Mouse (Mus musculus) intestine, embryonic 15.5 days (tissue): ENCODE data around the gene Gm10256. TPM values are rescaled to one million over a fixed set of nuclear protein-coding genes. Genes with fewer than 3 reads are reported as not detected.
"Not testable (repeated sequence)": the region's sequence is repeated elsewhere in the genome, so short reads cannot be mapped to it uniquely, and the experiment has no call there.

Source experiments
- ATAC-seq: fragments of 200-750 bp; cut with Nextera tagmentation; 2 replicates; pipeline ENCODE4 v1.8.0; 2017; ENCODE audit warnings: moderate TSS enrichment, moderate library complexity
- H3K27ac ChIP-seq: fragments of 300-500 bp; sonication (generic); 2 replicates; pipeline ENCODE4 v1.5.1; 2015; ENCODE audit warnings: mild to moderate bottlenecking, inconsistent platforms
- H3K27me3 ChIP-seq: fragments of 300-500 bp; sonication (generic); replicated peaks from 2 replicates; pipeline ENCODE4 v1.6.1; 2015; ENCODE audit warnings: inconsistent platforms
- H3K36me3 ChIP-seq: fragments of 300-500 bp; sonication (generic); 2 replicates; pipeline ENCODE4 v1.6.1; 2015; ENCODE audit warnings: inconsistent platforms
- H3K4me1 ChIP-seq: fragments of 300-500 bp; sonication (generic); replicated peaks from 2 replicates; pipeline ENCODE4 v1.6.1; 2015; ENCODE audit warnings: inconsistent platforms
- H3K4me2 ChIP-seq: fragments of 300-500 bp; sonication (generic); replicated peaks from 2 replicates; pipeline ENCODE4 v1.6.1; 2015; ENCODE audit warnings: mild to moderate bottlenecking, inconsistent platforms
- H3K4me3 ChIP-seq: fragments of 300-500 bp; sonication (generic); replicated peaks from 2 replicates; pipeline ENCODE4 v1.5.1; 2015; ENCODE audit warnings: inconsistent platforms
- H3K9ac ChIP-seq: fragments of 300-500 bp; sonication (generic); 2 replicates; pipeline ENCODE4 v1.6.1; 2015; ENCODE audit warnings: inconsistent platforms
- H3K9me3 ChIP-seq: fragments of 300-500 bp; sonication (generic); 2 replicates; pipeline ENCODE4 v1.6.1; 2016; ENCODE audit warnings: inconsistent platforms
- WGBS: fragments of 180-500 bp; shearing (Covaris S2); methylation state at CpG from one replicate; pipeline ENCODE4 v1.1.7; 2015; 5-methylcytosine and 5-hydroxymethylcytosine counted together
- polyA plus RNA-seq: library from polyadenylated mRNA; unstranded; fragments of >200 nt; fragmentation: Nextera tagmentation; extraction: Ambion mirVana; gene quantifications from 2 replicates; pipeline ENCODE4 v1.2.1, GENCODE M21; 2015

The Gm10256 gene
- polyA plus RNA-seq: not detected in 2 replicates

DNA sequence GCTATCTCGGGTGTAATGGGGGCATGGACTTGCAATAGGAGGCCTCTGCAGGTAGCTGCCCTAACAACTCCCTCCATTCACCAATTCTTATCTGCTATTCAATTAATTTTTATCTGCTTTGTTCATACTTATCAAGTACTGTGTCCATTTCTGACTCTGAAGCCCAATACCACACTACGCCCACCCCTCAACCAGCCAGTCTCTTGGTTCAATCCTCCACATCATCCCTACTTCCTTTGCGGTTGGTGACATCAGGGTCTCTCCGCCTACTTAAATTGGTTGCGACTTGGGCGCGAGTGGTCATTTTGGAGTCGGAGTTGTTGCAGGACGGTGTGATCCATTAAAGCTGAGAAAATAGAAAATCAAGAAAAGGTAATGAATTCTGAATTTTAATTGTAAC is at the start of gene Gm10256, which contains the start of gene Rbmy:
Gm10256 (plus strand) TSS at position 320 of the 400 bp plus-strand sequence.
Rbmy (plus strand) TSS at position 301 of the 400 bp plus-strand sequence.
- not testable (repeated sequence) for H3K4me1 ChIP-seq, ATAC-seq, H3K36me3 ChIP-seq, H3K27me3 ChIP-seq, H3K9me3 ChIP-seq, H3K9ac ChIP-seq, H3K27ac ChIP-seq, H3K4me2 ChIP-seq, H3K4me3 ChIP-seq
- WGBS: no CpG with 5 or more reads among the region's 9 CpGs

DNA sequence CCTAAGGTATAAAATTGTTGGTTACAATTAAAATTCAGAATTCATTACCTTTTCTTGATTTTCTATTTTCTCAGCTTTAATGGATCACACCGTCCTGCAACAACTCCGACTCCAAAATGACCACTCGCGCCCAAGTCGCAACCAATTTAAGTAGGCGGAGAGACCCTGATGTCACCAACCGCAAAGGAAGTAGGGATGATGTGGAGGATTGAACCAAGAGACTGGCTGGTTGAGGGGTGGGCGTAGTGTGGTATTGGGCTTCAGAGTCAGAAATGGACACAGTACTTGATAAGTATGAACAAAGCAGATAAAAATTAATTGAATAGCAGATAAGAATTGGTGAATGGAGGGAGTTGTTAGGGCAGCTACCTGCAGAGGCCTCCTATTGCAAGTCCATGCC is 34.4 kb upstream of the Gm10256 start, which contains the start of gene Gm4064:
Gm4064 (minus strand) TSS at position 101 of the 400 bp plus-strand sequence.
- not testable (repeated sequence) for ATAC-seq, H3K4me1 ChIP-seq, H3K27me3 ChIP-seq, H3K4me2 ChIP-seq, H3K9me3 ChIP-seq, H3K36me3 ChIP-seq, H3K9ac ChIP-seq, H3K4me3 ChIP-seq, H3K27ac ChIP-seq
- no CpG with 5 or more reads among the region's 8 CpGs for WGBS

DNA sequence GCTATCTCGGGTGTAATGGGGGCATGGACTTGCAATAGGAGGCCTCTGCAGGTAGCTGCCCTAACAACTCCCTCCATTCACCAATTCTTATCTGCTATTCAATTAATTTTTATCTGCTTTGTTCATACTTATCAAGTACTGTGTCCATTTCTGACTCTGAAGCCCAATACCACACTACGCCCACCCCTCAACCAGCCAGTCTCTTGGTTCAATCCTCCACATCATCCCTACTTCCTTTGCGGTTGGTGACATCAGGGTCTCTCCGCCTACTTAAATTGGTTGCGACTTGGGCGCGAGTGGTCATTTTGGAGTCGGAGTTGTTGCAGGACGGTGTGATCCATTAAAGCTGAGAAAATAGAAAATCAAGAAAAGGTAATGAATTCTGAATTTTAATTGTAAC is 70.2 kb downstream of the Gm10256 start, which contains the start of gene Gm10352:
Gm10352 (plus strand) TSS at position 301 of the 400 bp plus-strand sequence.
- not testable (repeated sequence) for H3K9me3 ChIP-seq, H3K27me3 ChIP-seq, H3K36me3 ChIP-seq, H3K27ac ChIP-seq, H3K4me3 ChIP-seq, H3K4me1 ChIP-seq, H3K4me2 ChIP-seq, ATAC-seq, H3K9ac ChIP-seq
- WGBS: no CpG with 5 or more reads among the region's 9 CpGs

Other genes starting within 250 kb of the Gm10256 start
- not detected in 2 replicates for gene H2al2c, start 231.6 kb upstream of the Gm10256 start, polyA plus RNA-seq
- gene Sry, start 167.0 kb upstream of the Gm10256 start, polyA plus RNA-seq: not detected in 2 replicates
- gene H2al2b, start 110.0 kb upstream of the Gm10256 start, polyA plus RNA-seq: not detected in 2 replicates
- not detected in 2 replicates for gene Gm4064, start 34.5 kb upstream of the Gm10256 start, polyA plus RNA-seq
- not detected in 2 replicates for gene Rbmy, start within 50 bp of the Gm10256 start, polyA plus RNA-seq
- gene Gm10352, start 70.3 kb downstream of the Gm10256 start, polyA plus RNA-seq: 0.09 and 0.30 TPM in 2 replicates
- gene Gm29289, start 101.9 kb downstream of the Gm10256 start, polyA plus RNA-seq: not detected in 2 replicates